Mouse (Mus musculus) hindbrain, embryonic 11.5 days (tissue): ENCODE measurements around the gene Six5. TPM values are rescaled to one million over a fixed set of nuclear protein-coding genes. Genes with fewer than 3 reads are reported as not detected.

Experiments
- ATAC-seq: fragments of 200-750 bp; cut with Nextera tagmentation; 2 replicates; pipeline ENCODE4 v1.8.0; 2017; ENCODE audit warnings: mild to moderate bottlenecking, moderate TSS enrichment, moderate library complexity; ENCODE audit not compliant: low FRiP score
- DNase-seq: peaks from one replicate; pipeline ENCODE4 v3.0.0-alpha.2; 2015; ENCODE audit warnings: low spot score
- H3K27ac ChIP-seq: fragments of 300-500 bp; sonication (generic); 2 replicates; pipeline ENCODE4 v1.5.1; 2014; ENCODE audit warnings: mild to moderate bottlenecking, low read depth, low read length
- H3K27me3 ChIP-seq: fragments of 300-500 bp; sonication (generic); 2 replicates; pipeline ENCODE4 v1.6.1; 2014; ENCODE audit warnings: mild to moderate bottlenecking, low read length, moderate library complexity, mixed read lengths; ENCODE audit not compliant: control insufficient read depth, insufficient read depth
- H3K36me3 ChIP-seq: fragments of 300-500 bp; sonication (generic); 2 replicates; pipeline ENCODE4 v1.6.1; 2014; ENCODE audit warnings: mild to moderate bottlenecking, low read length, moderate library complexity, mixed read lengths; ENCODE audit not compliant: control insufficient read depth, insufficient read depth
- H3K4me1 ChIP-seq: fragments of 300-500 bp; sonication (generic); replicated peaks from 2 replicates; pipeline ENCODE4 v1.6.1; 2014; ENCODE audit warnings: low read length, mixed read lengths; ENCODE audit not compliant: control insufficient read depth, insufficient read depth
- H3K4me2 ChIP-seq: fragments of 300-500 bp; sonication (generic); replicated peaks from 2 replicates; pipeline ENCODE4 v1.6.1; 2014; ENCODE audit warnings: mild to moderate bottlenecking, low read depth, low read length
- H3K4me3 ChIP-seq: fragments of 300-500 bp; sonication (generic); 2 replicates; pipeline ENCODE4 v1.5.1; 2014; ENCODE audit warnings: low read depth, low read length
- H3K9ac ChIP-seq: fragments of 300-500 bp; sonication (generic); 2 replicates; pipeline ENCODE4 v1.6.1; 2014; ENCODE audit warnings: low read depth, low read length
- H3K9me3 ChIP-seq: fragments of 300-500 bp; sonication (generic); 2 replicates; pipeline ENCODE4 v1.6.1; 2016; ENCODE audit warnings: low read length; ENCODE audit not compliant: control insufficient read depth
- WGBS: fragments of 180-500 bp; shearing (Covaris S2); extraction: QIAGEN DNeasy Blood & Tissue Kit; methylation state at CpG from one replicate; pipeline ENCODE4 v1.1.7; 2014; 5-methylcytosine and 5-hydroxymethylcytosine counted together
- polyA plus RNA-seq: library from polyadenylated mRNA; unstranded; fragments of >200 nt; fragmentation: Nextera tagmentation; extraction: Ambion mirVana; gene quantifications from 2 replicates; pipeline ENCODE4 v1.2.1, GENCODE M21; 2014

Six5 gene
- polyA plus RNA-seq = 6.2 and 7.2 TPM in 2 replicates

GRCm38 (mm10) chr7:19094471-19094825 is at the start of gene Six5:
Six5 (plus strand) TSS chr7:19094594.
- DNase-seq (no peak), ATAC-seq (no peak)
- H3K36me3 ChIP-seq = 0 out of 2 replicates have a peak, but pooled peaks cover 2% of the 10 kb centered on the region
- peak within 1 kb of the TSS; percentile 94 for H3K27ac ChIP-seq
- 0% methylated on average over 2 of the region's 36 CpGs for WGBS
- H3K27me3 ChIP-seq = peaks cover 7% of the 10 kb centered on the region; the same call in 1 of the 2 replicates
- no peaks in the 10 kb centered on the region for H3K9me3 ChIP-seq
- peak within 1 kb of the TSS; percentile 72 for H3K4me3 ChIP-seq
- peak within 1 kb of the TSS; percentile 99 for H3K4me2 ChIP-seq
- H3K9ac ChIP-seq = peak within 1 kb of the TSS; percentile 90
- peaks cover 14% of the 10 kb centered on the region; the same call in 1 of the 2 replicates for H3K4me1 ChIP-seq

GRCm38 (mm10) chr7:19044616-19045015 is 49.8 kb upstream of the Six5 start:
- peaks cover 20% of the 10 kb centered on the region for H3K36me3 ChIP-seq
- 94% methylated on average over 6 of the region's 6 CpGs for WGBS
- ATAC-seq = no peak
- no peaks in the 10 kb centered on the region for H3K4me1 ChIP-seq
- no peak overlapping the region for H3K4me2 ChIP-seq
- DNase-seq = no peak
- no peak overlapping the region for H3K4me3 ChIP-seq
- no peak overlapping the region for H3K27ac ChIP-seq
- H3K9ac ChIP-seq = no peak overlapping the region
- no peaks in the 10 kb centered on the region for H3K27me3 ChIP-seq
- H3K9me3 ChIP-seq = no peaks in the 10 kb centered on the region

- Histone ChIP-seq H3K4me1 (no peaks in the 10 kb centered on the region), H3K4me2 (no peak overlapping the region), H3K36me3 (peaks cover 26% of the 10 kb centered on the region), H3K9me3 (no peaks in the 10 kb centered on the region), H3K27ac (no peak overlapping the region), H3K27me3 (no peaks in the 10 kb centered on the region), H3K4me3 (no peak overlapping the region), H3K9ac (no peak overlapping the region)
- DNase-seq (no peak), ATAC-seq (no peak)
- WGBS = 93% methylated on average over 11 of the region's 11 CpGs
Observed at GRCm38 (mm10) chr7:19046286-19047069, 47.9 kb upstream of the Six5 start.

- no peak overlapping the region for H3K4me2 ChIP-seq
- no peak overlapping the region for H3K4me3 ChIP-seq
- no peak for ATAC-seq
- peaks cover 17% of the 10 kb centered on the region for H3K36me3 ChIP-seq
- no peaks in the 10 kb centered on the region for H3K9me3 ChIP-seq
- 89% methylated on average over 13 of the region's 14 CpGs for WGBS
- DNase-seq = no peak
- no peaks in the 10 kb centered on the region for H3K27me3 ChIP-seq
- H3K9ac ChIP-seq = no peak overlapping the region
- no peak overlapping the region for H3K27ac ChIP-seq
- no peaks in the 10 kb centered on the region for H3K4me1 ChIP-seq
Observed at GRCm38 (mm10) chr7:19048006-19048527, 46.3 kb upstream of the Six5 start.

GRCm38 (mm10) chr7:19049252-19049651 is 45.1 kb upstream of the Six5 start:
- H3K36me3 ChIP-seq = peaks cover 17% of the 10 kb centered on the region
- H3K9me3 ChIP-seq = no peaks in the 10 kb centered on the region
- no peaks in the 10 kb centered on the region for H3K27me3 ChIP-seq
- no peak overlapping the region for H3K9ac ChIP-seq
- WGBS = 88% methylated on average over 5 of the region's 5 CpGs
- H3K27ac ChIP-seq = no peak overlapping the region
- DNase-seq = no peak
- ATAC-seq = no peak
- H3K4me2 ChIP-seq = no peak overlapping the region
- no peak overlapping the region for H3K4me3 ChIP-seq
- H3K4me1 ChIP-seq = no peaks in the 10 kb centered on the region

GRCm38 (mm10) chr7:19050172-19050571 is 44.2 kb upstream of the Six5 start:
- no peak for DNase-seq
- no peak overlapping the region for H3K4me2 ChIP-seq
- no peaks in the 10 kb centered on the region for H3K27me3 ChIP-seq
- H3K4me3 ChIP-seq = no peak overlapping the region
- no peaks in the 10 kb centered on the region for H3K9me3 ChIP-seq
- 94% methylated on average over 8 of the region's 8 CpGs for WGBS
- no peak overlapping the region for H3K9ac ChIP-seq
- H3K36me3 ChIP-seq = peaks cover 17% of the 10 kb centered on the region
- H3K4me1 ChIP-seq = no peaks in the 10 kb centered on the region
- no peak overlapping the region for H3K27ac ChIP-seq
- ATAC-seq = no peak

- no peaks in the 10 kb centered on the region for H3K27me3 ChIP-seq
- ATAC-seq = no peak
- H3K4me1 ChIP-seq = no peaks in the 10 kb centered on the region
- no peak overlapping the region for H3K4me3 ChIP-seq
- no peak for DNase-seq
- H3K9me3 ChIP-seq = no peaks in the 10 kb centered on the region
- H3K9ac ChIP-seq = no peak overlapping the region
- no peak overlapping the region for H3K27ac ChIP-seq
- H3K4me2 ChIP-seq = no peak overlapping the region
- H3K36me3 ChIP-seq = peaks cover 16% of the 10 kb centered on the region
- WGBS = 66% methylated on average over 4 of the region's 4 CpGs
Observed at GRCm38 (mm10) chr7:19051161-19051560, 43.2 kb upstream of the Six5 start.

GRCm38 (mm10) chr7:19052345-19053135 is 41.9 kb upstream of the Six5 start:
- no peak for ATAC-seq
- Histone ChIP-seq H3K4me1 (no peaks in the 10 kb centered on the region), H3K27me3 (no peaks in the 10 kb centered on the region), H3K4me3 (no peak overlapping the region), H3K36me3 (peaks cover 14% of the 10 kb centered on the region), H3K27ac (no peak overlapping the region), H3K9me3 (no peaks in the 10 kb centered on the region), H3K9ac (no peak overlapping the region), H3K4me2 (no peak overlapping the region)
- DNase-seq = no peak
- 89% methylated on average over 15 of the region's 15 CpGs for WGBS
